Mouse (Mus musculus) forebrain, embryonic 14.5 days (tissue): ENCODE measurements around the gene Olfr552. TPM values are rescaled to one million over a fixed set of nuclear protein-coding genes. Genes with fewer than 3 reads are reported as not detected.
A peak's percentile ranks its signal among the peaks of the same experiment; 100 is the strongest.

ENCODE experiments used
- ATAC-seq: fragments of 200-750 bp; cut with Nextera tagmentation; 2 replicates; pipeline ENCODE4 v1.8.0; 2017; ENCODE audit warnings: mild to moderate bottlenecking, moderate library complexity
- DNase-seq: peaks from one replicate; pipeline ENCODE4 v3.0.0-alpha.2; 2015; ENCODE audit warnings: low spot score
- H3K27ac ChIP-seq: fragments of 300-500 bp; sonication (generic); 2 replicates; pipeline ENCODE4 v1.5.1; 2014; ENCODE audit warnings: low read depth, mild to moderate bottlenecking, control low read depth, low read length, moderate library complexity
- H3K27me3 ChIP-seq: fragments of 300-500 bp; sonication (generic); replicated peaks from 2 replicates; pipeline ENCODE4 v1.6.1; 2014; ENCODE audit warnings: low read length, control low read depth, mixed read lengths; ENCODE audit not compliant: control insufficient read depth, insufficient read depth
- H3K36me3 ChIP-seq: fragments of 300-500 bp; sonication (generic); 2 replicates; pipeline ENCODE4 v1.6.1; 2014; ENCODE audit warnings: low read length, control low read depth; ENCODE audit not compliant: control insufficient read depth, insufficient read depth
- H3K4me1 ChIP-seq: fragments of 300-500 bp; sonication (generic); 2 replicates; pipeline ENCODE4 v1.6.1; 2014; ENCODE audit warnings: antibody characterized with exemption, low read length, control low read depth; ENCODE audit not compliant: control insufficient read depth, insufficient read depth
- H3K4me2 ChIP-seq: fragments of 300-500 bp; sonication (generic); 2 replicates; pipeline ENCODE4 v1.6.1; 2014; ENCODE audit warnings: mild to moderate bottlenecking, control low read depth, low read length
- H3K4me3 ChIP-seq: fragments of 300-500 bp; sonication (generic); 2 replicates; pipeline ENCODE4 v1.5.1; 2014; ENCODE audit warnings: low read depth, low read length, control low read depth
- H3K9ac ChIP-seq: fragments of 300-500 bp; sonication (generic); 2 replicates; pipeline ENCODE4 v1.6.1; 2014; ENCODE audit warnings: mild to moderate bottlenecking, low read length, control low read depth, moderate library complexity
- H3K9me3 ChIP-seq: fragments of 300-500 bp; sonication (generic); replicated peaks from 2 replicates; pipeline ENCODE4 v1.6.1; 2016; ENCODE audit warnings: low read length, control low read depth, mixed read lengths; ENCODE audit not compliant: control insufficient read depth
- WGBS: fragments of 180-500 bp; shearing (Covaris S2); extraction: QIAGEN DNeasy Blood & Tissue Kit; methylation state at CpG from one replicate; pipeline ENCODE4 v1.1.7; 2014; 5-methylcytosine and 5-hydroxymethylcytosine counted together
- polyA plus RNA-seq: library from polyadenylated mRNA; unstranded; fragments of >200 nt; fragmentation: Nextera tagmentation; extraction: Ambion mirVana; gene quantifications from 2 replicates; pipeline ENCODE4 v1.2.1, GENCODE M21; 2014

Olfr552 gene
- polyA plus RNA-seq = not detected in 2 replicates

DNA sequence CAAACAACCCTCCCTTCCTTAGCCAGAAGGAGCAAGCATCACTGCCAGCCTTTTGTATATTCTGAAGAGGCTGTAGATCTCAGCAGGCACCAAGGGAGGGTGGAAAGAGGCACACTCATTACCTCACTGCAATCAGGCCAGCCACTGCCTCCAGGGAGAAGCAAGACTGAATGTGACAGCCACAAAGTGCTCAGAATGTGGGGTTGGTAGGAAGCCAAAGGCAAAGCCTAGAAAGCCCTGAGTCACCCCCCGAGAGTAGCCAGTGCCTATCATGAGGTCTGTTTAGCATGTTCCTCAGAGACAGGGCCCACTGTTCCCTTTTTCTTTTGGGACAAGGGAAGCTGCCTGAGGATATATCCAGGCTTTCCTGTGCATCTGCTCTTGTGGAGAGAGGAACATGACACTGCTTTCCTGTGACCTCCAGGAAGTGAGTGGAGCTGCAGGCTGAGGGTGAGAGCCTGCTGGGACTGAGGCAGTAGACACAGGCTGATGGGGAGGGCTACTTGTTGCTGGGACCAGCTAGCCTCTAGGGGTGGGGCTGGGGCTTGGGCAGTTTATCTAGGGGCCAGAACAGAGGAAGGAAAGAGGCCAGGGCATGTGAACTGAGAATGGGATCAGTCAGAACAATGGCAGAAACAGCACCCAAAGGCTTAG is at the start of gene Olfr552:
Gene Olfr552 (plus strand): TSS at position 393 of the 654 bp plus-strand sequence.
- H3K27me3 ChIP-seq = no peaks in the 10 kb centered on the region
- no peak within 1 kb of the TSS for H3K9ac ChIP-seq
- H3K27ac ChIP-seq = no peak within 1 kb of the TSS
- no peak within 1 kb of the TSS for H3K4me3 ChIP-seq
- no peak for ATAC-seq
- H3K9me3 ChIP-seq = no peaks in the 10 kb centered on the region
- DNase-seq = no peak
- no peak within 1 kb of the TSS for H3K4me2 ChIP-seq
- no peaks in the 10 kb centered on the region for H3K4me1 ChIP-seq
- H3K36me3 ChIP-seq = no peaks in the 10 kb centered on the region
- WGBS = 50% methylated on average over 1 of the region's 1 CpGs

DNA sequence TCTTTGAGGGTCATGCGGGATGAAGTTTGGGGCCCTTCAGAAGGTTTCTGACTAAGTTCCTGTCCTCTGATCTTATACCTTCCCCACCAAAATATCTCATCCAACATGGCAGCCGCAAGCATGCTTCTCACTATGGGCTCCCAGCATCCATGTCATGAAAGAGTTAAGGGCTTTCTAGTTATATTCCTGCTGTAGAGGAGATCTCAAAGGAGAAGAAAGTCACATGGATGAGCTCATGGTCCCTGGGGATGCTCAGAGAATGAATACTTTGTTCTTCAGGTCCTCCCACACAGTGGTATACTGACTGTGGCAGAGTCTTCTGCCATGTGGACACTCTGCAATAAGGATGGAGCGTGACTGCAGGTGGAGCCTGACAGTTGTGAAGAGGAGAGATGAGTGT is 48.0 kb upstream of the Olfr552 start, which contains the start of gene Olfr549:
Gene Olfr549 (plus strand): TSS at position 301 of the 400 bp plus-strand sequence.
- no peaks in the 10 kb centered on the region for H3K4me1 ChIP-seq
- H3K27ac ChIP-seq = no peak within 1 kb of the TSS
- DNase-seq (no peak), ATAC-seq (no peak)
- H3K4me3 ChIP-seq = no peak within 1 kb of the TSS
- no peak within 1 kb of the TSS for H3K4me2 ChIP-seq
- no peaks in the 10 kb centered on the region for H3K27me3 ChIP-seq
- 89% methylated on average over 3 of the region's 3 CpGs for WGBS
- H3K9me3 ChIP-seq = no peaks in the 10 kb centered on the region
- H3K36me3 ChIP-seq = no peaks in the 10 kb centered on the region
- H3K9ac ChIP-seq = no peak within 1 kb of the TSS

- no peak for ATAC-seq
- Histone ChIP-seq H3K9ac (no peak overlapping the region), H3K9me3 (no peaks in the 10 kb centered on the region), H3K27me3 (no peaks in the 10 kb centered on the region), H3K4me2 (no peak overlapping the region), H3K4me3 (no peak overlapping the region), H3K4me1 (no peaks in the 10 kb centered on the region), H3K36me3 (no peaks in the 10 kb centered on the region), H3K27ac (no peak overlapping the region)
- 91% methylated on average over 3 of the region's 3 CpGs for WGBS
- no peak for DNase-seq
Measured at GRCm38 (mm10) chr7:102553279-102553678, 44.3 kb upstream of the Olfr552 start.

GRCm38 (mm10) chr7:102564999-102565997 is 32.3 kb upstream of the Olfr552 start, which contains the start of gene Trim21:
Gene Trim21, minus strand, starts transcription at chr7:102565486.
- Histone ChIP-seq H3K4me3 (peak within 1 kb of the TSS; percentile 6; the same call in 1 of the 2 replicates), H3K4me2 (peak within 1 kb of the TSS; percentile 26), H3K36me3 (no peaks in the 10 kb centered on the region), H3K27me3 (no peaks in the 10 kb centered on the region), H3K27ac (no peak within 1 kb of the TSS), H3K9ac (no peak within 1 kb of the TSS; the same call in 1 of the 2 replicates), H3K4me1 (no peaks in the 10 kb centered on the region), H3K9me3 (no peaks in the 10 kb centered on the region)
- peak; percentile 57; the same call in 1 of the 2 replicates for ATAC-seq
- peak; percentile 26 for DNase-seq
- 22% methylated on average over 10 of the region's 10 CpGs for WGBS

- H3K4me2 ChIP-seq = no peak overlapping the region
- H3K9ac ChIP-seq = no peak overlapping the region
- WGBS = 88% methylated on average over 4 of the region's 4 CpGs
- DNase-seq = no peak
- no peaks in the 10 kb centered on the region for H3K9me3 ChIP-seq
- no peaks in the 10 kb centered on the region for H3K27me3 ChIP-seq
- no peak overlapping the region for H3K27ac ChIP-seq
- no peaks in the 10 kb centered on the region for H3K36me3 ChIP-seq
- no peak overlapping the region for H3K4me3 ChIP-seq
- ATAC-seq = no peak
- no peaks in the 10 kb centered on the region for H3K4me1 ChIP-seq
Measured at GRCm38 (mm10) chr7:102566219-102566618, 31.4 kb upstream of the Olfr552 start.

DNA sequence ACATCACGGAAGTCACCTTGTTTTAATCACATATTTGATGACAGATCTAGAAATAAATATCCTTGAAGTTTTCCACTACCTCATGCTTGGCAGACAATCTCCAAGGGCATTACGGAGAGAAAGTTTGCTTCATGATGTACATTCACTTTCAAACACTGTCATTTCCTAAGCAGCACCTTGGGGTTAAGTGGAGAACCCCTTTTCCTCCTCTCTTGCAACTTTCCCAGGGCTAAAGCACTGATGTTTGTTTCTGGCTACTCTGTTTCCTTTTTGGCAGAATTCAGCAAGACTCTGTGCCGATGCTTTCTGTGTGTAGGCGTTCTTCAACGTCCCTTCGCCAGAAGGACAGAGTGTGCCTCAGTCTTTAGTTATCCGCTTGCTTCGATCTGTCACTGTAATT is 26.4 kb upstream of the Olfr552 start, which contains the start of gene Olfr550:
Gene Olfr550 (plus strand): TSS at position 301 of the 400 bp plus-strand sequence.
- Histone ChIP-seq H3K36me3 (no peaks in the 10 kb centered on the region), H3K4me1 (no peaks in the 10 kb centered on the region), H3K9me3 (no peaks in the 10 kb centered on the region), H3K4me2 (no peak within 1 kb of the TSS), H3K27ac (no peak within 1 kb of the TSS), H3K4me3 (no peak within 1 kb of the TSS), H3K9ac (no peak within 1 kb of the TSS), H3K27me3 (no peaks in the 10 kb centered on the region)
- no peak for DNase-seq
- no peak for ATAC-seq
- WGBS = 94% methylated on average over 8 of the region's 8 CpGs

DNA sequence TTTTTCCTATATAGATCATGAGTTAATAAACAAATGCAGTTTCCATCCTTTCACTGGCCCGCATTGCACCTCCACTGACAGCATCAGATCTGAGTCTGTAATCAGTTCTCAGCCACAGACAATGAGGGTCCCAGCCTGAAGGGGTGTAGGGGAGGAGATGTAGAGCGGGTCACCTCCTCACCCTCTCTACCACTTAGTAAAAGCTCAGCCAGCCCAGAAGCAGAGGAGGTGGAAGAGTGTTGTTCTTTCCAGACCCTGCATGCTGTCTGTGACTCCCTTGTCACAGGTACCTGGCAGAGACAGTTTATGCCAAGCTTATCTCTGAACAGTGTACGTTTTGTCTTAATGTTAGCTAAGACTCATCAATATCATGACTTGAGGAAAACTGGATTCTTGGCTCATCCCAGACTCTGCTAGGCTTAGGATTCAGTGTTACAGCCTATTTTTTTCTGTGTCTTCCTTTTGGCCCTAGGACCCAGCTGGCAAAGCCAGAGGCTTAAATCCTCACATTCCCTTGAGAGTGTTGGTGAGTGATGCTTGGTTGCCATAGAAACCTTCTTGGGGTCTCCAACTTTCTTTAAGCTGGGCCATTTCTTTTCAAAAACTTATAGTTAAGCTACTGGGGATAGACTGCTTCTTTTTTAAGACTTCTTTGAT is 24.3 kb upstream of the Olfr552 start:
- Histone ChIP-seq H3K27ac (no peak overlapping the region), H3K4me3 (no peak overlapping the region), H3K27me3 (no peaks in the 10 kb centered on the region), H3K4me1 (no peaks in the 10 kb centered on the region), H3K9me3 (no peaks in the 10 kb centered on the region), H3K36me3 (no peaks in the 10 kb centered on the region), H3K9ac (no peak overlapping the region), H3K4me2 (no peak overlapping the region)
- no peak for ATAC-seq
- WGBS = 61% methylated on average over 3 of the region's 3 CpGs
- DNase-seq = peak; percentile 30

DNA sequence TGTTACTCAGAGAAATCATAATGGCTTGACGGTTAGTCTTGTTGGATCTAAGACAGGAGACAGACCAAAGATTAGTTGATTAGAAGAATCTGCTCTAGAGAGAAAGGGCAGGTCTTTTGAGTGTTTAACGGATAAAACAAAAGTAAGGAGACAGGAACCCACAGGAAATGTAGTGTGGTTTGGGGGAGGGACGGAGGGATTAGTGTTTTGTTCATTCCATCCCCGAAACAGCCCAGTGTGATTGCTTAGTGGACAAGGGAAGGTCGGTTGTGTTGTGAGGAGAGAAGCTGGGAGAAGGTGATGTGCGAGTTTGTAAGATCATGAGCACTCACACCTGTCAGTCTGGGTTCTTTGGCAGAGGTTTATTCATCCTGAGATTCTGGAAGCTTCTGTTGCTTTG is 21.6 kb upstream of the Olfr552 start:
- no peaks in the 10 kb centered on the region for H3K36me3 ChIP-seq
- no peaks in the 10 kb centered on the region for H3K9me3 ChIP-seq
- H3K4me2 ChIP-seq = no peak overlapping the region
- no peaks in the 10 kb centered on the region for H3K27me3 ChIP-seq
- no peaks in the 10 kb centered on the region for H3K4me1 ChIP-seq
- no peak for ATAC-seq
- no peak for DNase-seq
- no peak overlapping the region for H3K4me3 ChIP-seq
- H3K9ac ChIP-seq = no peak overlapping the region
- WGBS = 49% methylated on average over 6 of the region's 6 CpGs
- no peak overlapping the region for H3K27ac ChIP-seq
